Mouse (Mus musculus) forebrain, embryonic 16.5 days (tissue): ENCODE data around the gene Nabp1. TPM values are rescaled to one million over a fixed set of nuclear protein-coding genes. Genes with fewer than 3 reads are reported as not detected.

Experiments used
- ATAC-seq: fragments of 200-750 bp; cut with Nextera tagmentation; 2 replicates; pipeline ENCODE4 v1.8.0; 2017; ENCODE audit warnings: mild to moderate bottlenecking, moderate library complexity
- H3K27ac ChIP-seq: fragments of 300-500 bp; sonication (generic); 2 replicates; pipeline ENCODE4 v1.5.1; 2014; ENCODE audit warnings: low read length, control low read depth
- H3K27me3 ChIP-seq: fragments of 300-500 bp; sonication (generic); replicated peaks from 2 replicates; pipeline ENCODE4 v1.6.1; 2014; ENCODE audit warnings: low read length; ENCODE audit not compliant: control insufficient read depth, insufficient read depth
- H3K36me3 ChIP-seq: fragments of 300-500 bp; sonication (generic); 2 replicates; pipeline ENCODE4 v1.6.1; 2014; ENCODE audit not compliant: control insufficient read depth, insufficient read depth
- H3K4me1 ChIP-seq: fragments of 300-500 bp; sonication (generic); replicated peaks from 2 replicates; pipeline ENCODE4 v1.6.1; 2014; ENCODE audit warnings: low read length; ENCODE audit not compliant: control insufficient read depth, insufficient read depth
- H3K4me2 ChIP-seq: fragments of 300-500 bp; sonication (generic); 2 replicates; pipeline ENCODE4 v1.6.1; 2014; ENCODE audit warnings: mild to moderate bottlenecking, low read length, control low read depth
- H3K4me3 ChIP-seq: fragments of 300-500 bp; sonication (generic); replicated peaks from 2 replicates; pipeline ENCODE4 v1.5.1; 2014; ENCODE audit warnings: mild to moderate bottlenecking, low read length, control low read depth
- H3K9ac ChIP-seq: fragments of 300-500 bp; sonication (generic); replicated peaks from 2 replicates; pipeline ENCODE4 v1.6.1; 2014; ENCODE audit warnings: low read depth, low read length, control low read depth
- H3K9me3 ChIP-seq: fragments of 300-500 bp; sonication (generic); 2 replicates; pipeline ENCODE4 v1.6.1; 2016; ENCODE audit warnings: low read length; ENCODE audit not compliant: control insufficient read depth
- WGBS: fragments of 180-500 bp; shearing (Covaris S2); extraction: QIAGEN DNeasy Blood & Tissue Kit; methylation state at CpG from one replicate; pipeline ENCODE4 v1.1.7; 2014; 5-methylcytosine and 5-hydroxymethylcytosine counted together
- polyA plus RNA-seq: library from polyadenylated mRNA; unstranded; fragments of >200 nt; fragmentation: Nextera tagmentation; extraction: Ambion mirVana; gene quantifications from 2 replicates; pipeline ENCODE4 v1.2.1, GENCODE M21; 2015

The Nabp1 gene
- polyA plus RNA-seq, 1 experiment from 2014 or later = 10.2 TPM

DNA sequence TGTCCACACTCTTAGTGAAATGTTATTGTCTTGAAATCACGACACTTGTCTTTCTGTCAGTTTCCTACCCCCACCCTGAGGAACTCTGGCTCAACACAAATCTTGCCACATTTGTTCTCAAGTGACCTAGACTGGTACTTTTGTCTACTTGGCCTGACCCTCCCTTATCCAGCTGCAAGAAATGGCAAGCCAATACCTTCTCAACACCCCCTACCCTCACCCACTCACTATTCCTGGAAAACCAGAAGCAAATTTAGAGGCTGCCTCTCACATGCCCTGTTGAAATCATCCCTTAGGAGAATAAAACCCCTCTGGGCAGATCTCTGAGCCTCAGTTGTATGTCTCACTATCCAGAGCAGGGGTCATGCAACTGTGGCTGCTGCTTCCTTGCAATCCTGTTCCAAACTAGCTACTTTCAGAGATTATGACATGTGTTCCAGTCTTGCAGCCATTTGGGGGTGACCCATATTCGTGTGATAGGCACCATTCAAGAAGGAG is 20.4 kb upstream of the Nabp1 start:
- Histone ChIP-seq H3K9ac (no peak overlapping the region), H3K36me3 (no peaks in the 10 kb centered on the region), H3K4me2 (no peak overlapping the region), H3K4me1 (no peaks in the 10 kb centered on the region), H3K27ac (no peak overlapping the region), H3K4me3 (no peak overlapping the region), H3K27me3 (no peaks in the 10 kb centered on the region), H3K9me3 (no peaks in the 10 kb centered on the region)
- whole genome bisulfite sequencing = 79% methylated on average over 2 of the region's 2 CpGs
- no peak for ATAC-seq

DNA sequence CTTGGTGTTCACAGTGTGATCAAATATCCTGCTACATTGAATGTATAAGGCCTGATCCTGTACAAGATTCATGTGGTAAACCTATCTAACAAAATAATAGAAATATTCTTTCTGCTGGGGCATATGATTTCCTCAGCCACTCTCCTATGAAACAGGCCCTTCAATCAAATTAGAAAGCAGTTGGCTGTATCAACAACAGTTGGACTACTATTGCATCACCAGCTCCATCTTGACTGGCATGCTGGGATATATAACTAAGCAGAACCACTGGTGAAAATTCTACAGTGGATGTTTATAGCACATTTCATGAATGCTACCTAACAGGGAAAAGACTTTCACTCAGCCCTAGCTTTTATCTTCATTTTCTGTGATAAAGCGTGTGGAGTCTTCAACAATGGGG is 17.9 kb upstream of the Nabp1 start:
- Histone ChIP-seq H3K9ac (no peak overlapping the region), H3K9me3 (no peaks in the 10 kb centered on the region), H3K27me3 (no peaks in the 10 kb centered on the region), H3K4me1 (no peaks in the 10 kb centered on the region), H3K36me3 (no peaks in the 10 kb centered on the region), H3K4me3 (no peak overlapping the region), H3K27ac (no peak overlapping the region), H3K4me2 (no peak overlapping the region)
- 92% methylated on average over 1 of the region's 1 CpGs for WGBS
- no peak for ATAC-seq

DNA sequence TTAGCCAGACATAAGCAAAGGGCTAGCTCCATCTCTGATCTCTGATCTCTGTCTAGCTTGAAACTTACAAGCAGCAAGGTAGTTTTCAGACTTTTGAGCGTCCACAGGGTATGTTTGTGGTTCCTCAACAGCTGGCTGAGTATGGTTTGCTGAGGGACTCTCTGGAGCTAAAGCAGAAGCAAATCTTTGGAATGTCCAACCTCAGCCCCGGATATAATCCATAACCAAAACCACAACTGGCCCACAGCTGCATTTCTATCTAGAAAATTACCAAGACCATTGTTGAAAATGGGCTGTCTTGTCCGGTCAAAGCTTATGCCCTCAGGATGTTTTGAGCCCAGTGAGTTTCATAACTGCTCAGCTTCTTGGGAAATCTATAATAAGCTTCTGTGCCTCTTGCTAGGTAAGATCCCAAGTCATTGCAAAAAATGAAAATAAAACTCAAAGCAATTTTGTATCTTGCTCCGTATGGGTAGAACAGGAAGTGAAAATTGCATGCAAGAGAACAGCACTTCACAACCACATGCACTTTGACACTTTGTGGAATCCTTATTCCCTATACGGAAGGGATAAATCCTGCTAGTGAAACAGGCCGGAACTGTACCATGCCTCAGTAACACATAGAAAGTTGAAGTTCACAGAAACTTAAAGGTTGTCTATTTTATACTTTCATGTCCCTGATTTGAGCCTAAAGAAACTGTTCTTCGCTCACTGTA is 15.5 kb upstream of the Nabp1 start:
- H3K27ac ChIP-seq = no peak overlapping the region
- WGBS = 91% methylated on average over 7 of the region's 7 CpGs
- no peaks in the 10 kb centered on the region for H3K27me3 ChIP-seq
- no peaks in the 10 kb centered on the region for H3K4me1 ChIP-seq
- no peak overlapping the region for H3K4me2 ChIP-seq
- no peak for ATAC-seq
- H3K9ac ChIP-seq = no peak overlapping the region
- H3K9me3 ChIP-seq = no peaks in the 10 kb centered on the region
- H3K36me3 ChIP-seq = no peaks in the 10 kb centered on the region
- no peak overlapping the region for H3K4me3 ChIP-seq

DNA sequence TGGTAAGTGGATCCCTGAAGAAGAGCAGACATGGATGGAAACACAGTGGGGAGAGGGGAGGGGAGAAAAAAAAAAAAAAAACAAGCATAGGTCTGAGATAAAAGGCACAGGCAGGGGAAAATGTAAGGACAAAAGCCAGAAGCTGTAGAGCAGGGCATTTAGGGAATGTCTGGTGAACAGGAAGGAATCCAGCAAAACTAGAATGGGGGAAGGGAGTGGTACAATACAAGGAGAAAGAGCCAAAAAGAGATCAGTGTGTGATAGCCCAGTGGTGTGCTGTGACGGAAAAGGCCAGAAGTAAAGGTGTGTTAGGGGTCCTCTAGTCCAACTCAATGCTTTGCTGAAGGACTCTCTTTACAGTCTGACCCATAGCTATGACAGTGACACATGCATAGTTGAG is 8.1 kb upstream of the Nabp1 start:
- H3K27ac ChIP-seq = no peak overlapping the region
- H3K9me3 ChIP-seq = no peaks in the 10 kb centered on the region
- no peaks in the 10 kb centered on the region for H3K27me3 ChIP-seq
- H3K9ac ChIP-seq = no peak overlapping the region
- H3K36me3 ChIP-seq = no peaks in the 10 kb centered on the region
- no peak for ATAC-seq
- WGBS = 75% methylated on average over 1 of the region's 1 CpGs
- H3K4me2 ChIP-seq = no peak overlapping the region
- no peaks in the 10 kb centered on the region for H3K4me1 ChIP-seq
- H3K4me3 ChIP-seq = no peak overlapping the region

DNA sequence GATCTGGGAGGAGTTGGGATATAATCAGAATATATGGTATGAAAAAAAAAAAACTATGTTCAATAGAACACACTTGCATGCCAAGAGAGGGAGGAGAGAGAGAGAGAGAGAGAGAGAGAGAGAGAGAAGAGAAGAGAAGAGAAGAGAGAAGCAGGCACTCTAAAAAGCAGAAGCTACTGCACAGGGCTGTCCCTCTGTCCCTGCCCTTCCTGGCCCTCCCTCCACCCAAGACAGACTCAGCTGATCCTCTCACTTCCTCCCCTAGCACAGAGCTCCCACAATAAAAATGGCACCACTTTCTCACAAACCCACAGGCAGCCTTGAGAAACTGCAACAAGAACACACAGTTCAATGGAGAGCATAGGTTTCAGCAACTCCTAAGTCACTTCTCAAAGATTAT is 2.2 kb upstream of the Nabp1 start:
- no peak overlapping the region for H3K4me2 ChIP-seq
- no peak for ATAC-seq

DNA sequence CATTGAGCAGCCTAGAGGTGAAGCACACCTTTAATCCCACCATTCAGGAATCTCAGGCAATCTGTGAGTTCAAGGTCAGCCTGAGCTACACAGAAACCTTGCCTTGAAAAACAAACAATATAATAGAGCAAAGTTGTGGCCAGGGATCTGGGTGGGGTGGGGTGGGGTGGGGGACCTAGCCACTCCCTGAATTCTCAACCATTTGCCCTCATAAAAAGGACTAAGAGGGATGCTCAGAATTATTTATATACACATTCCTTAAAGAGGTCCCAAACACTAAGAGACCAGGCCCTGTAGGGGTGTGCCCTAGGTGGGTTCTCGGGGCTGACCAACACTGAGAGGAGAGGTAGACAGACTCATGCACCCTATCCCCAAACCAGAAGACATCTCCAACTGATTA is 1.5 kb upstream of the Nabp1 start:
- no peak overlapping the region for H3K4me3 ChIP-seq
- peaks cover 5% of the 10 kb centered on the region for H3K4me1 ChIP-seq
- no peak overlapping the region for H3K9ac ChIP-seq
- H3K27me3 ChIP-seq = no peaks in the 10 kb centered on the region
- no peaks in the 10 kb centered on the region for H3K36me3 ChIP-seq
- WGBS = 100% methylated on average over 1 of the region's 1 CpGs
- ATAC-seq = no peak
- H3K27ac ChIP-seq = no peak overlapping the region
- no peaks in the 10 kb centered on the region for H3K9me3 ChIP-seq
- H3K4me2 ChIP-seq = no peak overlapping the region

More for the DNA sequence above, 2.2 kb upstream of the Nabp1 start:
- Histone ChIP-seq H3K4me3 (no peak overlapping the region), H3K36me3 (no peaks in the 10 kb centered on the region), H3K27ac (no peak overlapping the region), H3K9ac (no peak overlapping the region), H3K4me1 (peaks cover 5% of the 10 kb centered on the region), H3K27me3 (no peaks in the 10 kb centered on the region), H3K9me3 (no peaks in the 10 kb centered on the region)

DNA sequence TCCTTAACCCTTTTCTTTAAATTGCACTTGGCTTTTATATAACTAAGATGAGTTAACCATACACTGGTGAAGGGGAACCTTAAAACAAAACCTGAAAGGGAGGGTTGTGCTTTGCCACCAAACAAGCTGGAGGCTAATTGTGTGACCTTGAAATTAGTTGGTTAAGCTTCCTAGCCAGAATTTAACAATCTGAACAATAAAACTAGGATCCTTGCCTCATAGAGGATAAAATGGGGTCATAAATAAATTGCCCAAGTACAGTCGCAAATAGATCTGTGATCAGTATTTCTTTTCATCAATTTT is 753 bp upstream of the Nabp1 start:
- peak overlapping the region; percentile 69; the same call in 1 of the 2 replicates for H3K9ac ChIP-seq
- no peak overlapping the region for H3K27ac ChIP-seq
- H3K4me2 ChIP-seq = peak overlapping the region; percentile 65
- no peak for ATAC-seq
- peaks cover 5% of the 10 kb centered on the region for H3K4me1 ChIP-seq
- H3K9me3 ChIP-seq = no peaks in the 10 kb centered on the region
- peak overlapping the region; percentile 67 for H3K4me3 ChIP-seq
- no peaks in the 10 kb centered on the region for H3K27me3 ChIP-seq
- H3K36me3 ChIP-seq = no peaks in the 10 kb centered on the region
- WGBS = 86% methylated on average over 1 of the region's 1 CpGs

DNA sequence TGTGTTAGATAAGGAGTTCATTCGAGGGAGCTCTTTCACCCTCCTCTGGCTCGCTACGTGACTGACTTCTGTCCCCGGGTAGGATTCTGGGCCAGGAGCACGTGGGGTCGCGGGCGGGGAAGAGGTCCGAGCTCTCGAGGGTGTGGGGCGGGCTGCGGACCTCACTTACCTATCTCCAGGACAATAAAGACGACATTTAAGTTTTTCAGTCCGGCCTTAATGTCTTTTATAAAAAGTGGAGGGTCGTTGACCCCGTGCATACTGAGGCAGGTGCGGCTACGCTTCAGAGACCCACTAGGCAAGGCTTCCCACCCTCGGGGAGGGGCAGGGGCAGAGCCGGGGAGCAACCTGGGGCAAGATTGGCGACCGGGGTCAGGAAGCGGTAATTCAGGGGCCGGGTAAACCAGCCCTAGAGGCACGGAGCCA is 556 bp downstream of the Nabp1 start:
- H3K27ac ChIP-seq = no peak overlapping the region
- H3K4me2 ChIP-seq = peak overlapping the region; percentile 89
- no peaks in the 10 kb centered on the region for H3K36me3 ChIP-seq
- H3K9ac ChIP-seq = peak overlapping the region; percentile 69
- WGBS = under 1% methylated on average over 25 of the region's 25 CpGs
- H3K27me3 ChIP-seq = no peaks in the 10 kb centered on the region
- no peaks in the 10 kb centered on the region for H3K9me3 ChIP-seq
- H3K4me1 ChIP-seq = peaks cover 5% of the 10 kb centered on the region
- peak overlapping the region; percentile 67 for H3K4me3 ChIP-seq
- peak; percentile 12 for ATAC-seq

DNA sequence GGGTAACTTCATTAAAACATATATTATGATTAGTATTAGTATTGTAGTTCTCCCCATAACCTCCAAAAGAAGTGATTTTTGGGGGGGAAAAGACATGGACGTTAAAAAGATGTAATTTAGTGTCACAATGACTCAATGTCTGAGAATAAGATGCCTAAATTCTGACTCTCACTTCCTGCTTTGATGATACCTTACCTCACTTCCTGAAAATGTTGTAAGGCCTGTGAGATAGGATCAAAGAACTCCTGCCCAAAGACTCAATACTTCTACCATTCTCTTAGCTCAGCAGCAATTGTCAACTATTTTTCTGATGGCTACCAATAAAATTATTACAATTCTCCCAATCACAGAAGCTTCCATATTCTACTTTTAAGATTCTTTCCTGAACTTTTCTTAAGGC is 1.8 kb downstream of the Nabp1 start:
- H3K4me3 ChIP-seq = no peak overlapping the region
- ATAC-seq = no peak
- WGBS = 82% methylated on average over 1 of the region's 1 CpGs

DNA sequence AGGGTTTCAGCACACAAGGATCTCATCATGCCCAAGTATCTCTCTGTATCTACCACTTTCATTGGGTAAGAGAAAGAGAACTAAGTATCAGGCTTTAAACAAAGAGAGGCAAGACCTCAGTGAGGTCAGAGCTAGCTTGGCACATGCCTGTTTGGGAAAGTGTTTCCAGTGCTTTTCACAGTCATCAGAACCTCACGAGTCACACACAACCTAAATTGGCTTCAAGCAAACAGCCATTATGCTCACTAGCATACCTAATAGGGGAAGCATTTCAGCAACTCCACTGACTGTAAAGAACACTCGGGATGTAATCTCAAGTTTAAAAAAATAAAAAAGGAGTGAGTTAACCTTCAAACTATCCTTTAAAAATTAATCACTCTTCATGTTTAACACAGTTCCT is 10.1 kb downstream of the Nabp1 start:
- Histone ChIP-seq H3K4me1 (no peaks in the 10 kb centered on the region), H3K27me3 (no peaks in the 10 kb centered on the region), H3K9me3 (no peaks in the 10 kb centered on the region), H3K4me3 (no peak overlapping the region), H3K9ac (no peak overlapping the region), H3K36me3 (no peaks in the 10 kb centered on the region), H3K4me2 (no peak overlapping the region), H3K27ac (no peak overlapping the region)
- ATAC-seq = no peak
- WGBS = 26% methylated on average over 2 of the region's 2 CpGs

More for the DNA sequence above, 1.8 kb downstream of the Nabp1 start:
- Histone ChIP-seq H3K27me3 (no peaks in the 10 kb centered on the region), H3K27ac (no peak overlapping the region), H3K36me3 (no peaks in the 10 kb centered on the region), H3K4me1 (peaks cover 5% of the 10 kb centered on the region), H3K4me2 (no peak overlapping the region), H3K9ac (no peak overlapping the region), H3K9me3 (no peaks in the 10 kb centered on the region)
